In genomic region chr7:132009002-132009401, GRCm38 (mm10) we compare ENCODE assay signal across 26 mouse cellular contexts. TPM values are rescaled to one million over a fixed set of nuclear protein-coding genes. Genes with fewer than 3 reads are reported as not detected.
"Had no signal": no experiment of that assay in that cellular context is flagged by ENCODE, and none has a peak within 500 bp of the region (broad histone marks: within the 10 kb centered on the region; RNA-seq: fewer than 3 reads in every experiment).

No protein-coding gene starts in this region.

- H3K4me2 ChIP-seq: limb, embryonic 13.5 days; liver, embryonic 12.5 days; liver, embryonic 15.5 days; lung, embryonic 15.5 days; midbrain, embryonic 12.5 days; midbrain, embryonic 15.5 days; neural tube, embryonic 12.5 days; neural tube, embryonic 15.5 days had no signal

- ATAC-seq: inflammation-experienced regulatory T-cells, adult 6 months; intestine, embryonic 16.5 days; liver, embryonic 12.5 days; midbrain, embryonic 15.5 days had no signal

- H3K4me3 ChIP-seq: layer of hippocampus, adult 2 months; limb, embryonic 13.5 days; liver, embryonic 12.5 days; liver, embryonic 15.5 days; lung, embryonic 15.5 days; midbrain, embryonic 12.5 days; midbrain, embryonic 15.5 days; neural tube, embryonic 12.5 days; neural tube, embryonic 15.5 days had no signal

- H3K9me3 ChIP-seq: limb, embryonic 13.5 days; liver, embryonic 12.5 days; liver, embryonic 15.5 days; lung, embryonic 15.5 days; midbrain, embryonic 12.5 days; midbrain, embryonic 15.5 days; neural tube, embryonic 12.5 days; neural tube, embryonic 15.5 days had no signal

- H3K36me3 ChIP-seq: limb, embryonic 13.5 days; liver, embryonic 12.5 days; liver, embryonic 15.5 days; lung, embryonic 15.5 days; midbrain, embryonic 12.5 days; midbrain, embryonic 15.5 days; neural tube, embryonic 12.5 days; neural tube, embryonic 15.5 days had no signal

- H3K27me3 ChIP-seq: limb, embryonic 13.5 days; liver, embryonic 12.5 days; liver, embryonic 15.5 days; lung, embryonic 15.5 days; midbrain, embryonic 12.5 days; midbrain, embryonic 15.5 days; neural tube, embryonic 12.5 days; neural tube, embryonic 15.5 days had no signal

- H3K9ac ChIP-seq: limb, embryonic 13.5 days; liver, embryonic 12.5 days; liver, embryonic 15.5 days; lung, embryonic 15.5 days; midbrain, embryonic 12.5 days; midbrain, embryonic 15.5 days; neural tube, embryonic 12.5 days; neural tube, embryonic 15.5 days had no signal

- H3K4me1 ChIP-seq: liver, embryonic 12.5 days; liver, embryonic 15.5 days had no signal

- H3K27ac ChIP-seq: kidney, postnatal 0 days; layer of hippocampus, adult 2 months; limb, embryonic 13.5 days; liver, embryonic 12.5 days; liver, embryonic 15.5 days; lung, embryonic 15.5 days; midbrain, embryonic 12.5 days; midbrain, embryonic 15.5 days; neural tube, embryonic 12.5 days; neural tube, embryonic 15.5 days; stomach, postnatal 0 days had no signal

- DNase-seq: kidney, adult 18-20 months; kidney, postnatal 25 days; layer of hippocampus, adult 9-11 months; liver; right cerebral cortex, adult 18-20 months; right cerebral cortex, postnatal 14 days; right cerebral cortex, postnatal 4 days; thymus, adult 2 months; thymus, postnatal 14 days; thymus, postnatal 4 days had no signal

RNA-seq across cellular contexts. Expression of gene Gpr26, which starts 42.7 kb away (rescaled TPM):
- polyA plus RNA-seq: inflammation-experienced regulatory T-cells, adult 6 months; intestine, embryonic 16.5 days; kidney, embryonic 14.5 days; kidney, postnatal 0 days; large intestine, adult 2 months; limb, embryonic 13.5 days; liver, embryonic 12.5 days; liver, embryonic 15.5 days; lung, embryonic 15.5 days; stomach, embryonic 14.5 days; stomach, postnatal 0 days had no signal
